Mouse (Mus musculus) myocyte (in vitro differentiated cells): ENCODE results near the gene Sirt3.

Experiments used
- MAX ChIP-seq: IDR thresholded peaks from one replicate; pipeline ENCODE4 v1.6.1; 2011; ENCODE audit warnings: low read depth, mild to moderate bottlenecking, control low read depth
- POLR2A ChIP-seq: IDR thresholded peaks from one replicate; pipeline ENCODE4 v1.6.1; 2011; ENCODE audit warnings: low read depth, mild to moderate bottlenecking, control low read depth, moderate library complexity; ENCODE audit not compliant: insufficient read length
- TCF3 ChIP-seq: IDR thresholded peaks from one replicate; pipeline ENCODE4 v1.6.1; 2011; ENCODE audit warnings: low read depth, control low read depth; ENCODE audit not compliant: insufficient read length
- USF1 ChIP-seq: IDR thresholded peaks from one replicate; pipeline ENCODE4 v1.6.1; 2011; ENCODE audit warnings: low read depth, mild to moderate bottlenecking, control low read depth, moderate library complexity

DNA sequence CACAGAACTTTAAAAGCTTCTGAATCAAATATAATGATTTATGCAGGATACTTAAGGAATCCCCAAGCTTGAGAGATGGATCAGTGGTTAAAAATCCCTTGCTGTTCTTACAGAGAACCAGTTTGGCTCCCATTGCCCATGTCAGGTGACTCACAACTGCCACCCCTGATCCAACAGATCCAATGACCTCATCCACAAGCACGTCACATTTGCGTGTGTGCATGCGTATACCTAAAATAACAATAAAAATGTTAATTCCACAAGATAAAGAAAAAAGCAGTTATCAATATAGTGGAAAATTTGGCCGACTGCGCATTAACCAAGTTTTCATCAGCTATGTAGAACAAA lies 60.8 kb downstream of the Sirt3 start:
- TF ChIP-seq MAX: no peak
- no peak for TF ChIP-seq POLR2A
- TF ChIP-seq USF1: no peak
- TF ChIP-seq TCF3: no peak
